Mouse (Mus musculus): ENCODE results near the gene Cped1. TPM values are rescaled to one million over a fixed set of nuclear protein-coding genes. Genes with fewer than 3 reads are reported as not detected.

Cped1 gene
- total and polyA plus RNA-seq, 3 experiments, result not detected

- H3K4me1 ChIP-seq (ENCODE audit: control insufficient read depth in 1 of 2, insufficient read depth in 2 of 2, low read length in 2 of 2), result no peaks in the 10 kb centered on the region
- TF ChIP-seq TBP (IDR thresholded peaks at IDR 0.05; ENCODE audit: low read depth, low read length) (no peak), CHD1 (IDR thresholded peaks at IDR 0.05; ENCODE audit: low read depth, low read length) (no peak), EP300 (IDR thresholded peaks at IDR 0.05; ENCODE audit: low read depth in 1 of 2, low read length in 2 of 2) (no peak), MXI1 (IDR thresholded peaks at IDR 0.05; ENCODE audit: low read depth, low read length) (no peak), TAL1 (IDR thresholded peaks at IDR 0.05; ENCODE audit: low read length) (no peak), E2F4 (IDR thresholded peaks at IDR 0.05; ENCODE audit: borderline replicate concordance, low read depth, low read length) (no peak), CTCF (IDR thresholded peaks at IDR 0.05 in 2 of 3, conservative IDR thresholded peaks at IDR 0.05 in 1 of 3; ENCODE audit: control insufficient read depth in 1 of 3, insufficient read depth in 1 of 3, low read depth in 2 of 3, low read length in 3 of 3, poor library complexity in 1 of 3, severe bottlenecking in 1 of 3) (no peak), UBTF (IDR thresholded peaks at IDR 0.05; ENCODE audit: borderline replicate concordance, insufficient read depth, low read depth, low read length) (no peak), MYB (IDR thresholded peaks at IDR 0.05; ENCODE audit: low read depth, low read length) (no peak), ETS1 (IDR thresholded peaks at IDR 0.05; ENCODE audit: low read depth, low read length) (no peak), SMC3 (IDR thresholded peaks at IDR 0.05; ENCODE audit: low read depth, low read length) (no peak), POLR2AphosphoS2 (IDR thresholded peaks at IDR 0.05; ENCODE audit: low read length) (no peak), JUND (IDR thresholded peaks at IDR 0.05; ENCODE audit: low read depth, low read length) (no peak), POLR2AphosphoS5 (IDR thresholded peaks at IDR 0.05; ENCODE audit: borderline replicate concordance, low read depth, low read length) (no peak), NRF1 (IDR thresholded peaks at IDR 0.05; ENCODE audit: insufficient read depth, low read depth, low read length, poor library complexity, severe bottlenecking) (no peak), ZC3H11A (IDR thresholded peaks at IDR 0.05; ENCODE audit: low read depth, low read length) (no peak)
- H3K79me2 ChIP-seq (ENCODE audit: control insufficient read depth, insufficient read depth, low read length, poor library complexity), result no peaks in the 10 kb centered on the region
Observed at GRCm38 (mm10) chr6:22212158-22212557, 226.4 kb downstream of the Cped1 start.

GRCm38 (mm10) chr6:22213187-22213586 lies 227.5 kb downstream of the Cped1 start:
- no peak for DNase-seq (ENCODE audit: low read depth, low spot score)
- Histone ChIP-seq H3K27ac (ENCODE audit: control insufficient read depth, low read depth, low read length) (no peak overlapping the region), H3K9ac (ENCODE audit: control insufficient read depth, low read depth, low read length, poor library complexity, severe bottlenecking) (no peak overlapping the region), H3K9me3 (replicated peaks; ENCODE audit: insufficient read depth, low read length) (no peaks in the 10 kb centered on the region), H3K79me2 (ENCODE audit: control insufficient read depth, insufficient read depth, low read length, poor library complexity) (no peaks in the 10 kb centered on the region), H3K36me3 (ENCODE audit: control insufficient read depth in 1 of 2, insufficient read depth in 2 of 2, low read length in 2 of 2) (no peaks in the 10 kb centered on the region), H3K4me3 (ENCODE audit: control insufficient read depth in 1 of 2, insufficient read depth in 1 of 2, low read depth in 2 of 2, low read length in 2 of 2) (no peak overlapping the region), H3K4me1 (ENCODE audit: control insufficient read depth in 1 of 2, insufficient read depth in 2 of 2, low read length in 2 of 2) (no peaks in the 10 kb centered on the region), H3K27me3 (ENCODE audit: control insufficient read depth in 1 of 2, insufficient read depth in 2 of 2, low read length in 2 of 2) (no peaks in the 10 kb centered on the region; a peak in 2 of 4 replicates)
- TF ChIP-seq CHD2 (IDR thresholded peaks at IDR 0.05; ENCODE audit: low read length) (no peak), GATA1 (IDR thresholded peaks at IDR 0.05; ENCODE audit: low read depth, low read length) (no peak), JUND (IDR thresholded peaks at IDR 0.05; ENCODE audit: low read depth, low read length) (no peak), POLR2AphosphoS5 (IDR thresholded peaks at IDR 0.05; ENCODE audit: borderline replicate concordance, low read depth, low read length) (no peak), BHLHE40 (IDR thresholded peaks at IDR 0.05; ENCODE audit: borderline replicate concordance, low read depth, low read length) (no peak)

More at GRCm38 (mm10) chr6:22212158-22212557, 226.4 kb downstream of the Cped1 start:
- no peak overlapping the region for H3K4me3 ChIP-seq (ENCODE audit: control insufficient read depth in 1 of 2, insufficient read depth in 1 of 2, low read depth in 2 of 2, low read length in 2 of 2)
- H3K36me3 ChIP-seq (ENCODE audit: control insufficient read depth in 1 of 2, insufficient read depth in 2 of 2, low read length in 2 of 2), result no peaks in the 10 kb centered on the region
- no peak overlapping the region for H3K9ac ChIP-seq (ENCODE audit: control insufficient read depth, low read depth, low read length, poor library complexity, severe bottlenecking)
- H3K27ac ChIP-seq (ENCODE audit: control insufficient read depth, low read depth, low read length), result no peak overlapping the region
- H3K27me3 ChIP-seq (ENCODE audit: control insufficient read depth in 1 of 2, insufficient read depth in 2 of 2, low read length in 2 of 2), result no peaks in the 10 kb centered on the region; a peak in 2 of 4 replicates
- H3K9me3 ChIP-seq (replicated peaks; ENCODE audit: insufficient read depth, low read length), result no peaks in the 10 kb centered on the region
- no peak for DNase-seq (ENCODE audit: low read depth, low spot score)
